27 mouse cellular contexts compared by ENCODE assay signal in genomic region chr1:121154616-121155015, GRCm38 (mm10).
DNase-seq lines count a peak whose midpoint lies in the region; ATAC-seq lines count a peak whose summit lies in the region.
"Had no signal": no experiment of that assay in that cellular context is flagged by ENCODE, and none has a peak within 500 bp of the region (broad histone marks: within the 10 kb centered on the region; RNA-seq: fewer than 3 reads in every experiment).

No protein-coding gene starts in this region.

- H3K27ac ChIP-seq in midbrain, embryonic 15.5 days: no peak overlapping the region
- H3K27ac ChIP-seq: forebrain, embryonic 12.5 days; hindbrain, embryonic 12.5 days; limb, embryonic 10.5 days; liver, embryonic 15.5 days had no signal

- peaks cover 6% of the 10 kb centered on the region for H3K4me1 ChIP-seq in midbrain, embryonic 15.5 days
- H3K4me1 ChIP-seq: limb, embryonic 10.5 days; liver, embryonic 15.5 days had no signal

- no peak overlapping the region for H3K9ac ChIP-seq in midbrain, embryonic 15.5 days
- H3K9ac ChIP-seq: forebrain, embryonic 12.5 days; hindbrain, embryonic 12.5 days; liver, embryonic 15.5 days had no signal

- no peak overlapping the region for H3K4me3 ChIP-seq in midbrain, embryonic 15.5 days
- H3K4me3 ChIP-seq: forebrain, embryonic 12.5 days; hindbrain, embryonic 12.5 days; limb, embryonic 10.5 days; liver, embryonic 15.5 days; myocyte had no signal

- H3K27me3 ChIP-seq in midbrain, embryonic 15.5 days (replicated peaks): peaks cover 22% of the 10 kb centered on the region
- H3K27me3 ChIP-seq: CH12.LX; hindbrain, embryonic 12.5 days; liver, embryonic 15.5 days had no signal

- no peaks in the 10 kb centered on the region for H3K9me3 ChIP-seq in midbrain, embryonic 15.5 days
- H3K9me3 ChIP-seq: forebrain, embryonic 12.5 days; hindbrain, embryonic 12.5 days; limb, embryonic 10.5 days; liver, embryonic 15.5 days had no signal

- H3K4me2 ChIP-seq in midbrain, embryonic 15.5 days: no peak overlapping the region; the same call in 1 of the 2 replicates
- H3K4me2 ChIP-seq: forebrain, embryonic 12.5 days; heart, embryonic 11.5 days; hindbrain, embryonic 12.5 days; liver, embryonic 15.5 days had no signal

- peak; percentile 75 for DNase-seq in heart, adult 11 months
- no peak for DNase-seq in heart, postnatal 10 days
- DNase-seq in R1 (ENCODE audit: low read depth, low spot score): peak; percentile 10
- DNase-seq in brain, adult 2 months (ENCODE audit: low read depth, low spot score): peak; percentile 17
- DNase-seq in gastrocnemius, adult 8-10 months (ENCODE audit: low spot score in 2 of 2): no peak
- no peak for DNase-seq in cerebellum, adult 11 months
- DNase-seq: adrenal gland, postnatal 10 days; B cell, adult 2 months; cerebellum, postnatal 10 days; gastrocnemius, postnatal 10 days; kidney, adult 2 months; kidney, postnatal 10 days; liver; lung, postnatal 4 days; thymus, adult 18-20 months; thymus, postnatal 4 days had no signal

- H3K36me3 ChIP-seq in midbrain, embryonic 15.5 days (replicated peaks): no peaks in the 10 kb centered on the region
- H3K36me3 ChIP-seq: forebrain, embryonic 12.5 days; G1E; hindbrain, embryonic 12.5 days; limb, embryonic 10.5 days; liver, embryonic 15.5 days had no signal

- intact Hi-C loops in heart, postnatal 10 days (cut with DNase I): no loop called here

- ATAC-seq in midbrain, embryonic 15.5 days (replicated peaks): peak; percentile 42
- ATAC-seq: activated CD4-positive, CD25-positive, alpha-beta regulatory T cell, adult 4 months; Patski had no signal

- WGBS in midbrain, embryonic 15.5 days: 6% methylated on average over 8 of the region's 8 CpGs

Comparison
In these comparisons a context has a peak if more than half of its experiments do, and no peak if none do; other contexts are left out.
1. DNase-seq: peak in heart, adult 11 months (single experiment), R1 (single experiment) and brain, adult 2 months (single experiment); none in heart, postnatal 10 days (0 of 2), gastrocnemius, adult 8-10 months (0 of 2) and cerebellum, adult 11 months (single experiment).